Mouse (Mus musculus) ES-Bruce4 (cell line): ENCODE data around the gene Inpp5f. TPM values are rescaled to one million over a fixed set of nuclear protein-coding genes. Genes with fewer than 3 reads are reported as not detected.
A peak's percentile ranks its signal among the peaks of the same experiment; 100 is the strongest.

Experiments
- H3K27ac ChIP-seq: 2 replicates; pipeline ENCODE4 v1.5.1; 2012; ENCODE audit warnings: low read length, inconsistent platforms; ENCODE audit not compliant: insufficient read depth
- H3K27me3 ChIP-seq: 2 replicates; pipeline ENCODE4 v1.6.1; 2012; ENCODE audit warnings: mild to moderate bottlenecking, low read length, inconsistent platforms; ENCODE audit not compliant: control insufficient read depth, poor library complexity, insufficient read depth, severe bottlenecking
- H3K36me3 ChIP-seq: 2 replicates; pipeline ENCODE4 v1.6.1; 2012; ENCODE audit warnings: inconsistent platforms, mild to moderate bottlenecking, low read length, moderate library complexity; ENCODE audit not compliant: control insufficient read depth, poor library complexity, insufficient read depth, severe bottlenecking
- H3K4me1 ChIP-seq: one replicate; pipeline ENCODE4 v1.8.1; 2011; ENCODE audit warnings: low read length; ENCODE audit not compliant: control insufficient read depth, insufficient read depth
- H3K4me3 ChIP-seq: 2 replicates; pipeline ENCODE4 v1.5.1; 2011; ENCODE audit warnings: low read depth, mild to moderate bottlenecking, low read length
- H3K9ac ChIP-seq: 2 replicates; pipeline ENCODE4 v1.6.1; 2012; ENCODE audit warnings: low read depth, mild to moderate bottlenecking, inconsistent platforms; ENCODE audit not compliant: poor library complexity, severe bottlenecking
- H3K9me3 ChIP-seq: replicated peaks from 2 replicates; pipeline ENCODE4 v1.6.1; 2012; ENCODE audit warnings: mild to moderate bottlenecking, low read length, inconsistent platforms; ENCODE audit not compliant: control insufficient read depth, poor library complexity, insufficient read depth, severe bottlenecking
- CTCF ChIP-seq: IDR thresholded peaks from one replicate; pipeline ENCODE4 v1.8.1; 2011; ENCODE audit warnings: low read depth, low read length
- EP300 ChIP-seq: IDR thresholded peaks from 2 replicates; pipeline ENCODE4 v1.6.1; 2011; ENCODE audit warnings: low read depth, low read length; ENCODE audit not compliant: insufficient read depth
- POLR2A ChIP-seq: IDR thresholded peaks from one replicate; pipeline ENCODE4 v1.8.1; 2011; ENCODE audit warnings: low read length; ENCODE audit not compliant: insufficient read depth
- polyA plus RNA-seq: library from polyadenylated mRNA; stranded (reverse); fragments of >200 nt; gene quantifications from 2 replicates; pipeline ENCODE4 v1.2.4, GENCODE M21; 2011; ENCODE audit warnings: low read depth; ENCODE audit not compliant: missing spikeins, insufficient read depth, insufficient read length

The Inpp5f gene
- polyA plus RNA-seq, 1 experiment, result 40.6 TPM

GRCm38 (mm10) chr7:128580318-128580717 is 30.8 kb upstream of the Inpp5f start:
- Histone ChIP-seq H3K9ac (peak overlapping the region; percentile 25; the same call in 1 of the 2 replicates), H3K4me3 (no peak overlapping the region), H3K27ac (peak overlapping the region; percentile 96), H3K36me3 (no peaks in the 10 kb centered on the region), H3K9me3 (peaks cover 3% of the 10 kb centered on the region; the same call in 1 of the 2 replicates), H3K4me1 (peaks cover 8% of the 10 kb centered on the region), H3K27me3 (no peaks in the 10 kb centered on the region)
- TF ChIP-seq POLR2A (no peak), CTCF (no peak), EP300 (no peak)

DNA sequence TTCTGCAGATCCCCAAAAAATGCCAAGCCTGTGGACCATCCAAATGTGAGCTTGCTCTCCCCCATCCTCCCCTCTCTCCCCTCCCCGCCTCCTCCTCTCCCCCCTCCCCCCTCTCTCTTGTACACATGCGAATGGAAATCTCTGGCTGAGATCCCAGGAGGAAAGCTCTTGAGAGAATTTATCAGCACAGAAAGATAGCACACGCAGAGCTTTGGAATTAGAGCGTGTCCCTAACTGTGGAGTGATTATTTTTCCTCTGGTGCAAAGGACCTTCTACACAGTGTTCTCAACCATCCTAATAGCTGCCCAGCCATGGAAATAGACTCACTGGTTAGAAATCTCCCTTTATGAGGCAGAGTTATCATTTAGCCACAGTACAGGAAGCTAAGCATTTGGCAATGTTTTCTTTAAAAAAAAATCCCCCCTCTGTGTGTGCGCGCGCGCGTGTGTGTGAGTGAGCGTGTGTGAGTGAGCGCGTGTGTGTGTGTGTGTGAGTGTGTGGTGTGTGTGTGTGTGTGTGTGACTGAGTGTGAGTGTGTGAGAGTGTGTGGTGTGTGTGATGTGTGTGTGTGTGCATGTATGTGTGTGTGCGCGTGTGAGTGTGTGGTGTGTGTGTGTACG is 29.2 kb upstream of the Inpp5f start:
- Histone ChIP-seq H3K27ac (no peak overlapping the region), H3K27me3 (no peaks in the 10 kb centered on the region), H3K36me3 (no peaks in the 10 kb centered on the region), H3K4me1 (peaks cover 8% of the 10 kb centered on the region), H3K9ac (no peak overlapping the region), H3K4me3 (no peak overlapping the region), H3K9me3 (peaks cover 3% of the 10 kb centered on the region; the same call in 1 of the 2 replicates)
- TF ChIP-seq POLR2A, result no peak
- no peak for TF ChIP-seq CTCF
- no peak for TF ChIP-seq EP300

DNA sequence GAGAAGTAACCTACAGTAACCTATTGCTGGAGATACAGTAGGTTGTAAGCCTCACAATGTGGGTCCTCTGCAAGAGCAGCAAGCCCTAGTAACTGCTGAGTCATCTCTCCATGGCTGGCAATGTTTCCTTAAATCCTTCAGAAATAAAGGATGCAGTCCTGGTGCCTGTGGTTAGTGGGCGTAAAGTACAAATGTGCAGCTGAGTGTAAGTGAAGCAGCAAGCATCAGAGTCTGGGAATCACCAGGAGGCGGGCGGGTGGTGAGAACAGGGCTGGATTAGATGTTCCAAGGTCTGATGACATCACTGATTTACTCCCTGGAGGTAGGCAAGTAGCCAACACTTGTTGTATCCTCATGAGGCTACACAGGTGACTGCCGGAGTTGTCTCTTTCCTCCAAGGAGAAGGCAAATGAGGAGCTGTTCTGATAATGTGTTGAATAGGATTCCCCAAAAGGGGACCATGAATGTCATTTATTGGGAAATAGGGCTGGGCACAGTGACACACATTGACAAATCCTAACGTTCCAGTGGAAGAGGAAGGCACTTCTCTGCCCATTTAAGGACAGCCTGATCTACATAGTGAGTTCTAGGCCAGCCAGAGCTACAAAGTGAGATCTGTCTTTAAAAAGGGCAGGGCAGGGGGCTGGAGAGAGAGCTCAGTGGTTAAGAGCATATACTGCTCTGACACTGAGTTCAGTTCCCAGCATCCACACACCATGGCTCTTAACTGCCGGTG is 27.7 kb upstream of the Inpp5f start:
- H3K36me3 ChIP-seq, result no peaks in the 10 kb centered on the region
- H3K9me3 ChIP-seq, result 0 out of 2 replicates have a peak, but pooled peaks cover 3% of the 10 kb centered on the region
- H3K4me3 ChIP-seq, result no peak overlapping the region
- peak overlapping the region; percentile 35 for H3K27ac ChIP-seq
- no peak overlapping the region for H3K9ac ChIP-seq
- no peaks in the 10 kb centered on the region for H3K27me3 ChIP-seq
- no peak for TF ChIP-seq POLR2A
- no peak for TF ChIP-seq EP300
- TF ChIP-seq CTCF, result no peak
- H3K4me1 ChIP-seq, result peaks cover 8% of the 10 kb centered on the region

DNA sequence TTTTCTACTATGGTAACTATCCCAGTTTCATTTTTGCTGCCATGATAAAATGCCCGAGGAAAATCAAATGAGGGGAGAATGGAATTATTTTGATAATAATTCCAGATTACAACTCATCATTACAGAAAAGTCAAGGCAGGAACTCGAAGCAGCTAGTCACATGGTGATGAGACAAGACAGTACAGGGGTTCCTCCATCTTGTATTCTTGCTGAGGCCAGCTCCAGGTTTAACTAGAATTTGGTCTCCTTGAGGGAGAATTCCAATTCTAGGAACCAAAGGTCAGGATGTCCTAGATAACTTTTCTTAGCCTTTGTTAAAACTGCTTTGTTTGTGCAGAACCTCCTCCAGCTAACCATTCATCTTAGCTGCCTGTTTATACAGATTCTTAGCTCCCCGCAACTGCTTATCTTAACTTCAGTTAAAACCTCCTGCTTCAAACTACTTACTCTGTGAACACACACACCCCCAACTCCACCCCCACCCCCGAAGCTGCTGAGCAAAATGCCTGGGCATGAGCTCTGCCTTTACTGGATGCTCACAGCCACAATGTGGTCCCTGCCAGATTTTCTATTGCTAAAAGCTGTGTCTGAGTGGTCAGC is 23.7 kb upstream of the Inpp5f start:
- peaks cover 6% of the 10 kb centered on the region; the same call in 1 of the 2 replicates for H3K9me3 ChIP-seq
- no peak overlapping the region for H3K27ac ChIP-seq
- TF ChIP-seq CTCF (no peak), EP300 (no peak), POLR2A (no peak)
- H3K4me1 ChIP-seq, result peaks cover 4% of the 10 kb centered on the region
- H3K9ac ChIP-seq, result no peak overlapping the region
- H3K36me3 ChIP-seq, result no peaks in the 10 kb centered on the region
- no peaks in the 10 kb centered on the region for H3K27me3 ChIP-seq
- no peak overlapping the region for H3K4me3 ChIP-seq

- Histone ChIP-seq H3K9me3 (peaks cover 6% of the 10 kb centered on the region; the same call in 1 of the 2 replicates), H3K36me3 (no peaks in the 10 kb centered on the region), H3K4me1 (peaks cover 4% of the 10 kb centered on the region), H3K27me3 (no peaks in the 10 kb centered on the region), H3K9ac (no peak overlapping the region), H3K4me3 (no peak overlapping the region), H3K27ac (peak overlapping the region; percentile 30)
- TF ChIP-seq CTCF (no peak), POLR2A (no peak), EP300 (no peak)
Observed at GRCm38 (mm10) chr7:128591345-128592084, 19.6 kb upstream of the Inpp5f start.
